Mouse (Mus musculus) olfactory bulb, adult 2 months (tissue): ENCODE data around the gene Nup43. TPM values are rescaled to one million over a fixed set of nuclear protein-coding genes. Genes with fewer than 3 reads are reported as not detected.
"Not testable (repeated sequence)": the region's sequence is repeated elsewhere in the genome, so short reads cannot be mapped to it uniquely, and the experiment has no call there.

Experiments
- H3K27ac ChIP-seq: fragments of 200-500 bp; 2 replicates; pipeline ENCODE4 v1.5.1; 2012; ENCODE audit warnings: low read depth, low read length; ENCODE audit not compliant: insufficient read depth
- H3K4me1 ChIP-seq: fragments of 200-500 bp; 2 replicates; pipeline ENCODE4 v1.6.1; 2012; ENCODE audit warnings: low read length; ENCODE audit not compliant: control insufficient read depth, insufficient read depth
- H3K4me3 ChIP-seq: fragments of 200-500 bp; 2 replicates; pipeline ENCODE4 v1.5.1; 2012; ENCODE audit warnings: mild to moderate bottlenecking, low read depth, low read length, moderate library complexity; ENCODE audit not compliant: insufficient read depth
- CTCF ChIP-seq: fragments of 200-500 bp; IDR thresholded peaks from 2 replicates; pipeline ENCODE4 v1.5.1; 2012; ENCODE audit warnings: low read depth, mild to moderate bottlenecking, low read length, moderate library complexity; ENCODE audit not compliant: insufficient read depth
- POLR2A ChIP-seq: fragments of 200-500 bp; IDR thresholded peaks from 2 replicates; pipeline ENCODE4 v1.6.1; 2012; ENCODE audit warnings: mild to moderate bottlenecking, low read depth, low read length, moderate library complexity; ENCODE audit not compliant: insufficient read depth
- WGBS: fragments of 180-500 bp; shearing (Covaris S2); methylation state at CpG from one replicate; pipeline ENCODE4 v1.1.7; 2018; 5-methylcytosine and 5-hydroxymethylcytosine counted together
- polyA plus RNA-seq: library from polyadenylated mRNA; stranded (reverse); fragments of >200 nt; gene quantifications from 2 replicates; pipeline ENCODE4 v1.2.4, GENCODE M21; 2012; ENCODE audit warnings: low replicate concordance; ENCODE audit not compliant: missing spikeins, insufficient read depth, insufficient read length

The Nup43 gene
- not detected in 2 replicates for polyA plus RNA-seq

DNA sequence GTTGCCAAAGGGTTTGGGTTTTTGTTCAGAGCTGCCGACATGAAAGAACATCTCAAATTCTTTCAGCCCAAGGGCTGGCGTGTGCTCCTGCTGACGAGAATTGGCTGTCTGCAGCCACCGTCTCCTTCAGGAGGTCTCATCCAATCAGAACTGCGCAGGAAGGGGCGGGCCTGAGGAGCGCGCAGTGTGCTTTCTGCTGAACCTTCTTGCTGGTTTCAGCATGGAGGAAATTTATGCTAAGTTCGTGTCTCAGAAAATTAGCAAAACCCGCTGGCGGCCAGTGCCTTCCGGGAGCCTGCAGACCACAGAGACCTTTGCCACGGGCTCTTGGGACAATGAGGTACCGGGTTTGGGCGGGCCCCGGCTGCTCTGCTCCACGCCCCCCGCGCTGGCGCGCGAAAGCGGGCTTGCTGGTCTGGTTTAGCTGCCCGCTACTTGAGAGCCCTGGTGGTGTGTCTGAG lies at the start of gene Nup43:
Gene Nup43, plus strand, starts transcription at position 162 of the 461 bp plus-strand sequence.
- WGBS: under 1% methylated on average over 24 of the region's 24 CpGs
- peak within 1 kb of the TSS; percentile 78 for H3K4me3 ChIP-seq
- H3K4me1 ChIP-seq: no peaks in the 10 kb centered on the region
- TF ChIP-seq POLR2A (no peak), CTCF (no peak)
- no peak within 1 kb of the TSS for H3K27ac ChIP-seq

DNA sequence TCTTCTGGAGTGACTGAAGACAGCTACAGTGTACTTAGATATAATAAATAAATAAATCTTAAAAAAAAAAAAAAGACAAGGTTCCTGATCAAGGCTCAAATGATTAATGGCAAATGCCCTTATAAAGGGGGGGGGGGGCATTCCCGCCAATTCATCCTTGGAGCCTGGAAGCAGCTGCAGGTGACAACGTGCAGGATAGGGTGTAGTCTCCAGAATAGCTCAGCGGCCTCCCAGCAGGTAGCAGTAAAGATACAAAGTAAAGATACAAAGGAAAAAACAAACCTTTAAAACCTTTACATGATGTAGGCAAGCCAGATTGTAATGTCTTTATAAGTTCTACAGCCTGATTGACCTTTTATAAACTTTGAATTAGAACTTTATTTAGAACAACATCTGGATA lies 49.7 kb upstream of the Nup43 start:
- 47% methylated on average over 3 of the region's 3 CpGs for WGBS
- H3K4me1 ChIP-seq, H3K4me3 ChIP-seq, H3K27ac ChIP-seq: not testable (repeated sequence)

DNA sequence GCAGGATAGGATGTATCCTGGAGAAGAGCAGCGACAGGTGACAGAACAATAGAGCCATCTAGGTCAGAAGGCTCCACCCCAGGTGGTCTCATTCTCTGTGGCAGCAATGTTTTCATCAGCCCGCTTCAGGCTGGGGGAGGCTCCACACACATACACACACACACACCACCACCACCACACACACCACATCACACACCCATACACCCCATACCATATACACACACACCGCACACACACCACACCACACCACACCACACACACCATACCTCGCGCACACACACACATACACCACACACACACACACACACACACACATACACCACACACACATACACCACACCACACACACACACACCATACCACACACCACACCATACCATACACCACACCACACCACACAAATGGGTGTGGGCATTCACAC lies 47.5 kb upstream of the Nup43 start:
- Histone ChIP-seq H3K4me3 (no peak overlapping the region), H3K27ac (no peak overlapping the region), H3K4me1 (no peaks in the 10 kb centered on the region)
- TF ChIP-seq CTCF (no peak), POLR2A (no peak)
- WGBS: 84% methylated on average over 5 of the region's 5 CpGs

DNA sequence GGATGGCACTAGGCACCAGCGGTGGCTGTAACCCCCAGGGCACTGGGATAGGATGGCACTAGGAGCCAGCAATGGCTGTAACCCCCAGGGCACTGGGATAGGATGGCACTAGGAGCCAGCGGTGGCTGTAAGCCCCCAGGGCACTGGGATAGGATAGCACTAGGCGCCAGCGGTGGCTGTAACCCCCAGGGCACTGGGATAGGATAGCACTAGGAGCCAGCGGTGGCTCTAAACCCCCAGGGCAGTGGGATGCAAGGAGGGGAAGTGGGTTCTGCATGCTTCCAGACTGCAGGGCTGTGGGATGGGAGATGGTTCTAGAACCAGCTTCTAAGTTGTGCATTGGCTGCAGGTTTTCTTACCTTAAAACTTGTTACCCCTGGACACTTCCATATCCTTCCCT lies 46.6 kb upstream of the Nup43 start:
- no peaks in the 10 kb centered on the region for H3K4me1 ChIP-seq
- 73% methylated on average over 5 of the region's 5 CpGs for WGBS
- TF ChIP-seq POLR2A: no peak
- no peak for TF ChIP-seq CTCF
- H3K27ac ChIP-seq: no peak overlapping the region
- no peak overlapping the region for H3K4me3 ChIP-seq

DNA sequence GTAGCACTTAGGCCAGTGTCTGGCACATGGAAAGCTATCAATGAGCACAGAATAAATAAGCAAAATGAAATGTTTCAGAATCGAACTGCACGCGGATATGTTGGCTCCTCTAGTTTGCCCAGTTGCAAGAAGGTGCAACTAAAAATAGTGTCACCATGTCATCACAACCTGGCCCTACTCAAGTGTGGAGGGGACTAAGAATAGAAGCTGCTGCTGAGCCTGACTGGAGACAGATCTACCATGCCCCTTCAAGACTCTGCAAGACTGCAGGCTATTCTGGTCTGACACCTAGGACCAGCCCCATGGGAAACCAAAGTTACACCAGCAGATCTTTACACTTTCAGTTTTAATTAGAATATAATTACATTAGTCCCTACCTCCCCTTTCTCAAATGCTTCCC lies 44.9 kb upstream of the Nup43 start:
- H3K4me3 ChIP-seq: no peak overlapping the region
- WGBS: 77% methylated on average over 3 of the region's 3 CpGs
- TF ChIP-seq POLR2A (no peak), CTCF (no peak)
- H3K27ac ChIP-seq: no peak overlapping the region
- H3K4me1 ChIP-seq: no peaks in the 10 kb centered on the region

DNA sequence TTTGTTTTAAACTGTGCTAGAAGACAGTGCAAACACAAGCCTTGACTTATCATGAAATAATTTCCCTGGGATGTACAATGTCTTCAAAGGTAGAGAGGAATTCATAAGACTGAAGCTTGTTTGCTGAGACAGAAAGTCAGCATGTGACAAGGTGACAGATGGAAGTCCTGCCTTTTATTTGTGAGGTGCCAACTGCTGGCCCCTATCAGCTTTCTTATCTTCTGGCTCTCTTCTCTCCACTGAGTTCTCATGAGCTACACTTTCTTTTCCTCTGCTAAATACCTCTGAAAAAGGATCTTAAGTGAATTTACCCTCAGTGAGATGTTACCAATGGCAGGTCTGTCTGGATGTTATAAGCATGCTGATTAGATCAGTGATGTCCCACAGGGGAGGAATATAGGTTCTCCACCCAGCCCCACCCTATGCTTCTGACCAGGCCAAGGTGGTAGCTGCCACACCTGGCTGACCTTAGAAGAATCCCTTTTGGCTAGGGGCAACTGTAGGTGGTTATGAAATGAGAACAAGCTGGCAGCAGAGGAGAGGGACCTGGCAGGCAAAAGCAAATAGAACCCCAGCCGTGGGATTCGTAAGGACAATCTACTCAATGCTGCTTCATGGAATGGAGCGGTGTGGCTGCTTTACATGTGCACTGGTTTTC lies 43.3 kb upstream of the Nup43 start:
- Histone ChIP-seq H3K4me1 (no peaks in the 10 kb centered on the region), H3K4me3 (no peak overlapping the region), H3K27ac (no peak overlapping the region)
- WGBS: 95% methylated on average over 3 of the region's 3 CpGs
- TF ChIP-seq CTCF (no peak), POLR2A (no peak)

DNA sequence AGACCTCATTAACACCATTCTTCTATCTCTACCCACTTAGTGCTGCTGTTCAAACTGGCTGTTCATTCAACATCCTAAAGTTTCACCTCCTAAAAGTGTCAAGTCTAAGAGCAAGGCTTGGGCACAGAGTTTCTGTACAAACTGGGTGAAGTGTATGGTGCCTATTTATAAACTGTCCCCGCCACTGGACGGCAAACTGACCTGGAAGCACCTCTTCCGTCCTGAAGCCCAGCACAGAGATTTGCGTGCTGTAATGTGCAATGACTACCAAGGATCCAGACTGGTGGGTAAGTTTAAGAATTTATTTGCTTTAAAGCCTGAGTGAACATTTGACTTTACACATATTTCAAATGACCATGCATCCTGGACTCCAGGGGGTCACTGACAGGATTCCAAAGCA lies 38.2 kb upstream of the Nup43 start:
- no peak overlapping the region for H3K4me3 ChIP-seq
- 94% methylated on average over 4 of the region's 4 CpGs for WGBS
- no peaks in the 10 kb centered on the region for H3K4me1 ChIP-seq
- H3K27ac ChIP-seq: no peak overlapping the region
- TF ChIP-seq CTCF: no peak
- no peak for TF ChIP-seq POLR2A

DNA sequence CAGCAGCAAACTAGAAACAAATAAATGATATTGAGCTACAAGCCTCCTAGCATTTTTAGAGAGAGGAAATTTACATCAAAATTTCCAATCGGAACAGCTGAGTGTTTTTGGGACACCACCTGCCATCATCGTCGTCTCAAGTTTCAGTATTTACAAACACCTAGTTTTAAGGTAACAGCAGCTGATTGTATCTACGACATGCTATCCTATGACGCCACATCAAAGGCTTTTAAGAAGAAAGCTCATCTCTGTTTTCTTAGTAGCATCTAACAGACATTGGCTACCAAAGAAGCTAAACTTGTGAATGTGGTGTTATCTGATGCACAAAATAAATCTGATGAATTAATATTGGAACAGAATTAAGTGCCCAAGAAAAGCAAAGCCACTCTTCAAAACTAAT lies 37.0 kb upstream of the Nup43 start:
- Histone ChIP-seq H3K4me3 (no peak overlapping the region), H3K27ac (no peak overlapping the region), H3K4me1 (no peaks in the 10 kb centered on the region)
- no peak for TF ChIP-seq CTCF
- TF ChIP-seq POLR2A: no peak
- WGBS: 92% methylated on average over 5 of the region's 5 CpGs

DNA sequence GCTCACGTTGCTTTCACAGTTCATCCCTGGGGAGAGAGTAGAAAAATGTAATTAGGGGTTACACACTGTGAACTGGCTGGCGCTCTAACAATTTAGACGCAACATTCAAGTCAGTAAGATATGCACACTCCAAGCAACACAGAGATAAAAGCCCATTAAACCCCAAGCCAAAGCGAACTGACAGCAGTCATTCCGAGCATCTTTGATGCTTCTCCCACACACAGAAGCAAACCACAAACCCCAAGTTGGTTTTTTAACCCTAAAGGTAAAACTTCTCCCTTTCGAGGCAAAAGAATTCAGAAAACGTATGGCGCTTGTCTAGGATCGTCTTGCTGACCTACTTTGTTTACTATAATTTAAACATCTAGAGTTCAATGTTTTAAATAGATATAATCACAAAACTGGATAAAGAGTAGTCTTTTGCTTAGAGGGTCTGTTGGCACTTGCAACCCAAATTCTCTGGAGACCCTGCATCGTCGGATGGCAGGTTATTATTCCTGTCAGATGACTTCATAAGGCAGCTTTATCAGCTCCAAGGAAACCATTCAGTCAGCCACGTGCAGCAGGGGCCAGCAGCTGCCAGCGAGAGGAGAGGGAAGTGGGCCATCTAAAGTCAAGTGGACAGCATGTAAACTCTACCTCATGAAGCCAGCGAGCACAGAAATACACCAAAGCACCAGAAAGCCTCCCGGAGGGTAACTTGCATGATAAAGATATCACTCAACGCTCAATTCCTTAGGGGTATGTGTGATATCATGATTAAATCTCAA lies 36.2 kb upstream of the Nup43 start:
- Histone ChIP-seq H3K4me1 (no peaks in the 10 kb centered on the region), H3K27ac (no peak overlapping the region), H3K4me3 (no peak overlapping the region)
- TF ChIP-seq POLR2A (no peak), CTCF (no peak)
- 72% methylated on average over 16 of the region's 16 CpGs for WGBS
